Mouse (Mus musculus) bone marrow macrophage, adult 2 months (primary cell): ENCODE results near the gene Zbed4. TPM values are rescaled to one million over a fixed set of nuclear protein-coding genes. Genes with fewer than 3 reads are reported as not detected.
"Not testable (repeated sequence)": the region's sequence is repeated elsewhere in the genome, so short reads cannot be mapped to it uniquely, and the experiment has no call there.

Experiments used
- H3K27ac ChIP-seq: 2 replicates; pipeline ENCODE4 v1.5.1; 2012; ENCODE audit warnings: low read depth, low read length; ENCODE audit not compliant: insufficient read depth
- H3K4me1 ChIP-seq: 2 replicates; pipeline ENCODE4 v1.6.1; 2012; ENCODE audit warnings: low read length; ENCODE audit not compliant: control insufficient read depth, insufficient read depth
- H3K4me3 ChIP-seq: 2 replicates; pipeline ENCODE4 v1.5.1; 2012; ENCODE audit warnings: mild to moderate bottlenecking, low read length, moderate library complexity; ENCODE audit not compliant: insufficient read depth
- CTCF ChIP-seq: IDR thresholded peaks from 2 replicates; pipeline ENCODE4 v1.5.1; 2012; ENCODE audit warnings: low read depth, mild to moderate bottlenecking, low read length, moderate library complexity
- POLR2A ChIP-seq: IDR thresholded peaks from 2 replicates; pipeline ENCODE4 v1.6.1; 2012; ENCODE audit warnings: mild to moderate bottlenecking, low read depth, low read length, borderline replicate concordance
- polyA plus RNA-seq: library from polyadenylated mRNA; stranded (reverse); fragments of >200 nt; gene quantifications from 2 replicates; pipeline ENCODE4 v1.2.4, GENCODE M21; 2012; ENCODE audit not compliant: missing spikeins, insufficient read depth, insufficient read length

The Zbed4 gene
- polyA plus RNA-seq, 1 experiment = 18.1 TPM

DNA sequence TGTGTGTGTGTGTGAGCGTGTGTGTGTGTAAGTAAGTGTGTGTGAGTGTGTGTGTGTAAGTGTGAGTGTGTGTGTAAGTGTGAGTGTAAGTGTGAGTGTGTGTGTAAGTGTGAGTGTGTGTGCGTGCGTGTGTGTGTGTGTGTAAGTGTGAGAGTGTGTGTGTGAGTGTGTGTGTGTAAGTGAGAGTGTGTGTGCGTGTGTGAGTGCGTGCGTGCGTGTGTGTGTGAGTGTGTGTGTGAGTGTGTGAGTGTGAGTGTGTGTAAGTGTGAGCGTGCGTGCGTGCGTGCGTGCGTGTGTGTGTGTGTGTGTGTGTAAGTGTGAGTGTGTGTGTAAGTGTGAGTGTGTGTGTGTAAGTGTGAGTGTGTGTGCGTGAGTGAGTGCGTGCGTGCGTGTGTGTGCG is 4.3 kb downstream of the Zbed4 start:
- peaks cover 10% of the 10 kb centered on the region; the same call in 1 of the 2 replicates for H3K4me1 ChIP-seq

DNA sequence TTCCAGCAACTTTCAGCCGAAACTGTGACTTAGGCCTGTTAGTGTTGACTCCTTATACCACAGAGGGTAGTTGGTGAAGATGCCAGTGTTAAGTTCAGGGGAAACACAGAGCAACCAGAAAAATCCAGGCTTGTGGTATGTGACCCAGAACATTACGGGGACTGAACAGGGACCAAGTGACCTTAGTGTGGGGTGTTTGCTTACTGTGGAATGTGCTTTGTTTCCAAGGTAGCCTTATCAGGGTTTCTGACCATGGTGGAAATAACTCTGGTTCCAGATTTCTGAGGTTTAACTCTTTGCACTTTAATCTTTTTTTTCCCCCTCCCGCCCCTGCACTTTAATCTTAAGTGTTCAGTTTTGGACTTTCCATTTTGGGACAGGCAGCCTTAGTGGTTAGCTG is 6.6 kb downstream of the Zbed4 start:
- peaks cover 9% of the 10 kb centered on the region; the same call in 1 of the 2 replicates for H3K4me1 ChIP-seq
- H3K27ac ChIP-seq = no peak overlapping the region
- no peak for TF ChIP-seq CTCF
- no peak for TF ChIP-seq POLR2A
- no peak overlapping the region for H3K4me3 ChIP-seq

More for the DNA sequence above, 4.3 kb downstream of the Zbed4 start:
- Histone ChIP-seq H3K27ac (no peak overlapping the region), H3K4me3 (no peak overlapping the region)
- TF ChIP-seq POLR2A = no peak
- TF ChIP-seq CTCF = no peak

DNA sequence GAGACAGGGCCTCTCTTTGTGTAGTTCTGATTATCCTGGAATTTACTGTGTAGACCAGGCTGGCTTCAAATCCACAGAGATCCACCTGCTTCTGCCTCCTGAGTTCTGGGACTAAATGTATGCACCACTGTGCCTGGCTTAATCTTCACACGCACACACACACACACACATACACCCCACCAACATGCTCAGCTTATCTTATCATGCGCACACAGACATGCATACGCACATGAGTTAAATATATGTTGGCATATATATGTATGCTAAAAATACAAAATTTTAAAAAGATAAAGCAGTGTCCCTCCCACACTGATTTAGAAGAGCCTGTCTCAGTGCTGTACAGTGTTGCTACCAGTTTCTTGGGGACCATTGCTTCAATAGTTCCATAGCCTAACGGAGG is 10.1 kb downstream of the Zbed4 start:
- Histone ChIP-seq H3K4me3 (no peak overlapping the region), H3K4me1 (peaks cover 2% of the 10 kb centered on the region; the same call in 1 of the 2 replicates), H3K27ac (no peak overlapping the region)
- TF ChIP-seq POLR2A (no peak), CTCF (no peak)

DNA sequence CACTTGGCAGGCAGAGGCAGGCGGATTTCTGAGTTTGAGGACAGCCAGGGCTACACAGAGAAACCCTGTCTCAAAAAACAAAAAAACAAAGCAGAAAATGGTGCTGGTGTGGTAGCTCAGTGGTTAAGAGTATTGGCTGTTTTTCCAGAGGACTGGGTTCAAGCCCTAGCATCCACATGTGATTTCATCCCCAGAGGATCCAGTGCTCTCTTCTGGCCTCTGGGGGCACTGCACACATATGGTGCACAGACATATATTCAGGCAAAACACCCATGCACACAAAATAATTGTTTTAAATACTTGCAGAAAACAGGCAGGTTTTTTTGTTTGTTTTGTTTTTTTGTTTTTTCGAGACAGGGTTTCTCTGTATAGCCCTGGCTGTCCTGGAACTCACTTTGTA is 14.7 kb downstream of the Zbed4 start:
- H3K4me3 ChIP-seq, H3K4me1 ChIP-seq: not testable (repeated sequence)

DNA sequence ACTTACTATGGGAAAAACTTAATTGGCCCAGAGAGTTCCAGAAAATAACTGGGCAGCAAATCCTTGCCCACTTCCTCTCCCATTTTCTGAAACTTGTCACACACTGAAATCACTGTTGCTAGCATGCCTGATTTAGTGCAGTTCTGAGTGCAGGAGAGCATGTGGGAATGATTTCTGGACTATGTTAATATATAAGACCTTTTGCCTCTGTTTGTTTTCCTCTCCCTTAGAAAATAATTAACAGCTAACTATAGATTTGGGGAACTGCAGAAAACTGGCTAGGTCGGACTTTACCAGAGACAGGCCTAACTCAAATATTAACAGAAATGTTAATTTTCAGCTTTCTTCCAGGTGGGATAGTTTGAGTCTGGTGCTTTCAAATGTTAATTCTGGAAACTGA is 17.1 kb downstream of the Zbed4 start:
- H3K4me1 ChIP-seq = peaks cover 20% of the 10 kb centered on the region
- H3K27ac ChIP-seq = no peak overlapping the region
- TF ChIP-seq CTCF (no peak), POLR2A (no peak)
- no peak overlapping the region for H3K4me3 ChIP-seq

More for the DNA sequence above, 14.7 kb downstream of the Zbed4 start:
- H3K27ac ChIP-seq = not testable (repeated sequence)

DNA sequence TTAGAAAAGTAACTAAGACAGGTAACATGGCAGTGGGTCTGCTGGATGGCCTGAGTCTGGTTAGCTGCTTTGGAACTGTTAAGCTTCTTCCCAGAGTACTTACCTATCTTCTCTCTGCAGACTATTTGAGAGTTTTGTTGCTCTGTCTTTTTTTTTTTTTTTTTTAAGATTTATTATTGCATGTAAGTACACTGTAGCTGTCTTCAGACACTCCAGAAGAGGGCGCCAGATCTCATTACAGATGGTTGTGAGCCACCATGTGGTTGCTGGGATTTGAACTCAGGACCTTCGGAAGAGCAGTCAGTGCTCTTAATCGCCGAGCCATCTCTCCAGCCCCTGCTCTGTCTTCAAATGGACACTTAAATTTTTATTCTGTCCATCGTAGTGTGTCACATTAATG is 23.2 kb downstream of the Zbed4 start:
- H3K4me3 ChIP-seq, H3K27ac ChIP-seq: not testable (repeated sequence)
- peaks cover 30% of the 10 kb centered on the region for H3K4me1 ChIP-seq

DNA sequence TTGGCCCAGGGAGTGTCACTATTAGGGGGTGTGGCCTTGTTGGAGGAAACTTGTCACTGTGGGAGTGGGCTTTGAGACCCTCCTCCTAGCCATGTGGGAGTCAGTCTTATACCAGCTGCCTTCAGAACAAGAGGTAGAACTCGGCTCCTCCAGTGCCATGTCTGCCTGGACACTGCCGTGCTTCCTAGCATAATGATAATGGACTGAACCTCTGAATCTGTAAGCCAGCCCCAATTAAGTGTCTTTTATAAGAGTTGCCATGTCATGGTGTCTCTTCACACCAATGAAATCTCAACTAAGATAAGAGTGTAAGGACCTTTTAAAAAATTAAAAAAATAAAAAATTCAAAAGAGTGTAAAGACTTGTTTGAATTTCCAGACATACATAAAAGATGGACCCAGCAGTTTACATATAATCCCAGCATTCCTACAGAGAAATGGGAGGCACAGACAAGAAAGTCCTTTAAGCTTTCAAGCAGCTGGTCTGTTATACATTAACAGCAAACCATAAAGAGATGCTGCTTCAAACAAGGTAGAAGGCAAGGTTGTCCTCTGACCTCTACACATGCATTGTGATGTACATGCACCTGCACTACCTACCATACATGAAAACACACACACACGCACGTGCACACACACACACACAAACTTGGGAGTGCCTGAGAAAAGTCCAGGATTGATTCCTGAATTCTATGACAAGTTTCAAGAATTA is 40.8 kb downstream of the Zbed4 start:
- peaks cover 5% of the 10 kb centered on the region; the same call in 1 of the 2 replicates for H3K4me1 ChIP-seq
- TF ChIP-seq POLR2A = no peak
- no peak for TF ChIP-seq CTCF
- H3K4me3 ChIP-seq = no peak overlapping the region
- H3K27ac ChIP-seq = no peak overlapping the region

DNA sequence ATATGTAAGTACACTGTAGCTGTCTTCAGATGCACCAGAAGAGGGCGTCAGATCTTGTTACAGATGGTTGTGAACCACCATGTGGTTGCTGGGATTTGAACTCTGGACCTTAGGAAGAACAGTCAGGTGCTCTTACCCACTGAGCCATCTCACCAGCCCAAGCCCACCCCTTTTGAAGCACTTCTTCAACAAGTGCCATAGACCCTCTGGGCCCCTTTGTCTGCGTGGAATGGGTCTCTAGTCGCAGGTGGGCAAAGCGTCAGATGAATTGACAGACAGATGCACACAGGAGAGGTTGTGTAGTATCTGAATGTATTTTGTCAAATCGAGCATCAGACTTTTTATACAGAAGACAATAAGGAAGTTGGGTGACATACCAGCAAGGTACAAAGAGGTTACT is 43.3 kb downstream of the Zbed4 start:
- not testable (repeated sequence) for H3K27ac ChIP-seq, H3K4me1 ChIP-seq, H3K4me3 ChIP-seq

DNA sequence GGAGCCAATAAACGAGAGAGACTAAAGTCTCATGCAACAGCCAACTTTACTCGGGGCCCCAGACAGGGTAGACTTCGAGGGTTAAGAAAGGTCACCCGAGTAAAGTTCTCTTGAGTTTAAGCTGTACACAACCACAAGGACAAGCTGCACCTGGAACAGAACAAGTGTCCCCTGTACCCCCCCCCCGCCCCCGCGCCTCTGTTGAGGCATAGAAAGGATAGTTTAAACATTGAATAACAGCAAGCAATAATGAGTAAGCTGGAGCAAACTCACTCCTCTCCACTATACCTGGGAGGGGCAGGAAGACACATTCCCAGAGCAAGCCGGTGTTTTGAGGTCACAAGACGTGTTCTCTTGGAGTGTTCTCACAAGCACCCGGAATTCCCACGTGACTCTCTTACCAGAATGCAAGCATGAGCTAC is 48.5 kb downstream of the Zbed4 start:
- TF ChIP-seq CTCF (no peak), POLR2A (no peak)
- H3K4me3 ChIP-seq = no peak overlapping the region
- no peak overlapping the region for H3K27ac ChIP-seq
- peaks cover 5% of the 10 kb centered on the region; the same call in 1 of the 2 replicates for H3K4me1 ChIP-seq

DNA sequence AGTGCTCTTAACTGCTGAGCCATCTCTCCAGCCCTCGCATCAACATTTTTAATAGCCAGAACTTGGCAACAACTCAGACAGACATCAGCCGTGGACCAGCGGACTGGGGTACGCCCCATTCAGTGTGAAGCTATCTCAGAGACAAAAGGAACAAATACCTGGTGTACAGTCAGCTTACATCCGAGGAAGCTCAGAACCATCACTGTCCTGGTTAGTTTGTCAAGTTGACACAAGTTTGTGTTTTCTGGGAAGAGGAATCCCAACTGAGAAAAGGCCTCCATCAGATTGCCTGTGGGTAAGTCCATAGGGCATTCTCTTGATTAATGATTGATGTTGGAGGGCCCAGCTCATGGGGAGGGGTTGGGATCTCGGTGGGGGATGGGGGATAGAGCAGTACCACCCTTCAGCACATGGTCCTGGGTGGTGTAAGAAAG is 49.5 kb downstream of the Zbed4 start:
- no peak overlapping the region for H3K27ac ChIP-seq
- no peak for TF ChIP-seq CTCF
- TF ChIP-seq POLR2A = no peak
- no peak overlapping the region for H3K4me3 ChIP-seq
- peaks cover 5% of the 10 kb centered on the region; the same call in 1 of the 2 replicates for H3K4me1 ChIP-seq

DNA sequence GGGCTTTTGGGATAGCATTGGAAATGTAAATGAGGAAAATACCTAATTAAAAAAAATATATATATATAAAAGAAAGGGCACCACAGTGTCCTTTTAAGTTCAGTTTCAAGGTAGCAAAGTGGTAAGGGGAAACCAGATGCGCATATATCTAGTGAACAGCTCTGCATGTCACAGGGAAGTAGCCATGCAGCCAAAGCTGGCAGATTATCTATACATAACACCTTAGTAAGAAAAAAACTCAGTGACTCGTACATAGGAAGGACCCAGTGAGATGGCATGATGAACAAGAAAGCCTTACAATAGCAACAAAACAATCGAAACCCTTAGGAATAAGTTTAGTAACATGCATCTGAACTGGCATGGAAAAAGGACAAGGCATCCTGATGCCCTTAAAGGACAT is 50.4 kb downstream of the Zbed4 start:
- no peak overlapping the region for H3K4me3 ChIP-seq
- H3K27ac ChIP-seq = no peak overlapping the region
- TF ChIP-seq POLR2A (no peak), CTCF (no peak)
- H3K4me1 ChIP-seq = no peaks in the 10 kb centered on the region
